Mouse (Mus musculus): ENCODE data around the gene Spag7.

Gene Spag7

GRCm38 (mm10) chr11:70643051-70643450 is 26.2 kb downstream of the Spag7 start:
- no peak for DNase-seq (ENCODE audit: low spot score in 2 of 2)

GRCm38 (mm10) chr11:70641241-70641640 is 28.0 kb downstream of the Spag7 start:
- DNase-seq (ENCODE audit: low spot score in 2 of 2) = no peak

- DNase-seq (ENCODE audit: low spot score in 2 of 2) = no peak
Observed at GRCm38 (mm10) chr11:70639976-70640375, 29.2 kb downstream of the Spag7 start.

- DNase-seq (ENCODE audit: low spot score in 2 of 2) = no peak
Observed at GRCm38 (mm10) chr11:70638714-70639278, 30.4 kb downstream of the Spag7 start, which contains the start of gene Gp1ba. TSS of gene Gp1ba (plus strand) at chr11:70639122.

GRCm38 (mm10) chr11:70638293-70638692 is 30.9 kb downstream of the Spag7 start:
- DNase-seq (ENCODE audit: low spot score in 2 of 2) = no peak

- DNase-seq (ENCODE audit: low spot score in 2 of 2) = no peak
Observed at GRCm38 (mm10) chr11:70637764-70638163, 31.5 kb downstream of the Spag7 start.

GRCm38 (mm10) chr11:70635601-70636000 is 33.6 kb downstream of the Spag7 start:
- DNase-seq (ENCODE audit: low spot score in 2 of 2) = no peak

GRCm38 (mm10) chr11:70630129-70630528 is 39.1 kb downstream of the Spag7 start:
- no peak for DNase-seq (ENCODE audit: low spot score in 2 of 2)

- peak in 1 of 2 experiments; percentile 61 for DNase-seq (ENCODE audit: low spot score in 2 of 2)
Observed at GRCm38 (mm10) chr11:70629557-70629956, 39.7 kb downstream of the Spag7 start.

- no peak for DNase-seq (ENCODE audit: low spot score in 2 of 2)
Observed at GRCm38 (mm10) chr11:70628431-70628830, 40.8 kb downstream of the Spag7 start.

- no peak for DNase-seq (ENCODE audit: low spot score in 2 of 2)
Observed at GRCm38 (mm10) chr11:70626877-70627276, 42.3 kb downstream of the Spag7 start.

- DNase-seq (ENCODE audit: low spot score in 2 of 2) = peak; percentile 49 to 83
Observed at GRCm38 (mm10) chr11:70625473-70625872, 43.7 kb downstream of the Spag7 start.

- no peak for DNase-seq (ENCODE audit: low spot score in 2 of 2)
Observed at GRCm38 (mm10) chr11:70623053-70623742, 46.0 kb downstream of the Spag7 start.

- no peak for DNase-seq (ENCODE audit: low spot score in 2 of 2)
Observed at GRCm38 (mm10) chr11:70621972-70622814, 47.0 kb downstream of the Spag7 start.

- no peak for DNase-seq (ENCODE audit: low spot score in 2 of 2)
Observed at GRCm38 (mm10) chr11:70619101-70619500, 50.1 kb downstream of the Spag7 start, which contains the start of gene Chrne. TSS of gene Chrne (minus strand) at chr11:70619216.

- DNase-seq (ENCODE audit: low spot score in 2 of 2) = no peak
Observed at GRCm38 (mm10) chr11:70615516-70616093, 53.6 kb downstream of the Spag7 start, which contains the start of gene 4930544D05Rik. TSS of gene 4930544D05Rik (plus strand) at chr11:70615848.

GRCm38 (mm10) chr11:70615074-70615473 is 54.1 kb downstream of the Spag7 start:
- peak; percentile 48 to 79 for DNase-seq (ENCODE audit: low spot score in 2 of 2)
